Mouse (Mus musculus) liver, postnatal 0 days (tissue): Measurements from ENCODE around the gene Tmem184b. TPM values are rescaled to one million over a fixed set of nuclear protein-coding genes. Genes with fewer than 3 reads are reported as not detected.
A peak's percentile ranks its signal among the peaks of the same experiment; 100 is the strongest.

Experiments used
- ATAC-seq: fragments of 200-750 bp; cut with Nextera tagmentation; 2 replicates; pipeline ENCODE4 v1.8.0; 2017; ENCODE audit warnings: mild to moderate bottlenecking, moderate library complexity
- DNase-seq: peaks from one replicate; pipeline ENCODE4 v3.0.0-alpha.2; 2016
- H3K27ac ChIP-seq: fragments of 300-500 bp; sonication (generic); 2 replicates; pipeline ENCODE4 v1.5.1; 2014; ENCODE audit warnings: antibody characterized with exemption, moderate library complexity, mild to moderate bottlenecking, low read depth
- H3K27me3 ChIP-seq: fragments of 300-500 bp; sonication (generic); 2 replicates; pipeline ENCODE4 v1.6.1; 2014; ENCODE audit warnings: low read length, control low read depth, mixed read lengths; ENCODE audit not compliant: insufficient read depth
- H3K36me3 ChIP-seq: fragments of 300-500 bp; sonication (generic); replicated peaks from 2 replicates; pipeline ENCODE4 v1.6.1; 2014; ENCODE audit warnings: mild to moderate bottlenecking, control low read depth, low read length, moderate library complexity, mixed read lengths; ENCODE audit not compliant: insufficient read depth
- H3K4me1 ChIP-seq: fragments of 300-500 bp; sonication (generic); 2 replicates; pipeline ENCODE4 v1.6.1; 2014; ENCODE audit warnings: antibody characterized with exemption, mild to moderate bottlenecking, control low read depth; ENCODE audit not compliant: insufficient read depth
- H3K4me2 ChIP-seq: fragments of 300-500 bp; sonication (generic); 2 replicates; pipeline ENCODE4 v1.6.1; 2014; ENCODE audit warnings: low read depth, mild to moderate bottlenecking, low read length, moderate library complexity, mixed read lengths
- H3K4me3 ChIP-seq: fragments of 300-500 bp; sonication (generic); 2 replicates; pipeline ENCODE4 v1.5.1; 2014; ENCODE audit warnings: low read depth, low read length
- H3K9ac ChIP-seq: fragments of 300-500 bp; sonication (generic); replicated peaks from 2 replicates; pipeline ENCODE4 v1.6.1; 2014; ENCODE audit warnings: mild to moderate bottlenecking, moderate library complexity
- H3K9me3 ChIP-seq: fragments of 300-500 bp; sonication (generic); 2 replicates; pipeline ENCODE4 v1.6.1; 2016; ENCODE audit warnings: mild to moderate bottlenecking, control low read depth, low read length, mixed read lengths
- CTCF ChIP-seq: sonication (generic); IDR thresholded peaks from 2 replicates; pipeline ENCODE4 v1.5.1; 2016; ENCODE audit warnings: antibody characterized with exemption, low read depth
- EP300 ChIP-seq: IDR thresholded peaks from 2 replicates; pipeline ENCODE4 v1.6.1; 2016; ENCODE audit warnings: antibody characterized with exemption, low read depth, mild to moderate bottlenecking
- WGBS: fragments of 180-500 bp; shearing (Covaris S2); extraction: QIAGEN DNeasy Blood & Tissue Kit; methylation state at CpG from one replicate; pipeline ENCODE4 v1.1.7; 2014; ENCODE audit not compliant: insufficient replicate concordance; 5-methylcytosine and 5-hydroxymethylcytosine counted together
- polyA plus RNA-seq: library from polyadenylated mRNA; unstranded; fragments of >200 nt; fragmentation: Nextera tagmentation; extraction: Ambion mirVana; gene quantifications from 2 replicates; pipeline ENCODE4 v1.2.1, GENCODE M21; 2015

Gene Tmem184b
- polyA plus RNA-seq, 1 experiment from 2014 or later: 8.4 TPM

GRCm38 (mm10) chr15:79380468-79381444, 22.6 kb downstream of the Tmem184b start:
- ATAC-seq (peak; percentile 82), DNase-seq (peak; percentile 91)
- no peak overlapping the region for H3K9ac ChIP-seq
- H3K27me3 ChIP-seq: no peaks in the 10 kb centered on the region
- H3K4me1 ChIP-seq: no peaks in the 10 kb centered on the region
- no peak overlapping the region for H3K4me3 ChIP-seq
- 58% methylated on average over 21 of the region's 23 CpGs for WGBS
- peaks cover 21% of the 10 kb centered on the region for H3K36me3 ChIP-seq
- no peak overlapping the region for H3K27ac ChIP-seq
- H3K9me3 ChIP-seq: no peaks in the 10 kb centered on the region
- TF ChIP-seq CTCF (peak; percentile 93), EP300 (no peak)
- no peak overlapping the region for H3K4me2 ChIP-seq

GRCm38 (mm10) chr15:79379658-79380057, 23.7 kb downstream of the Tmem184b start:
- H3K4me2 ChIP-seq: no peak overlapping the region
- H3K9me3 ChIP-seq: no peaks in the 10 kb centered on the region
- H3K27ac ChIP-seq: no peak overlapping the region
- no peak for TF ChIP-seq EP300
- no peak for TF ChIP-seq CTCF
- H3K27me3 ChIP-seq: no peaks in the 10 kb centered on the region
- DNase-seq (no peak), ATAC-seq (no peak)
- no peak overlapping the region for H3K4me3 ChIP-seq
- H3K9ac ChIP-seq: no peak overlapping the region
- H3K36me3 ChIP-seq: peaks cover 21% of the 10 kb centered on the region
- 82% methylated on average over 7 of the region's 7 CpGs for WGBS
- H3K4me1 ChIP-seq: no peaks in the 10 kb centered on the region

- TF ChIP-seq EP300: no peak
- no peak for TF ChIP-seq CTCF
- Histone ChIP-seq H3K9ac (no peak overlapping the region), H3K27ac (no peak overlapping the region), H3K9me3 (no peaks in the 10 kb centered on the region), H3K4me2 (no peak overlapping the region), H3K36me3 (peaks cover 21% of the 10 kb centered on the region), H3K27me3 (no peaks in the 10 kb centered on the region), H3K4me3 (no peak overlapping the region), H3K4me1 (no peaks in the 10 kb centered on the region)
- DNase-seq (no peak), ATAC-seq (no peak)
- 90% methylated on average over 10 of the region's 10 CpGs for WGBS
Measured at GRCm38 (mm10) chr15:79378608-79379007, 24.8 kb downstream of the Tmem184b start.

DNA sequence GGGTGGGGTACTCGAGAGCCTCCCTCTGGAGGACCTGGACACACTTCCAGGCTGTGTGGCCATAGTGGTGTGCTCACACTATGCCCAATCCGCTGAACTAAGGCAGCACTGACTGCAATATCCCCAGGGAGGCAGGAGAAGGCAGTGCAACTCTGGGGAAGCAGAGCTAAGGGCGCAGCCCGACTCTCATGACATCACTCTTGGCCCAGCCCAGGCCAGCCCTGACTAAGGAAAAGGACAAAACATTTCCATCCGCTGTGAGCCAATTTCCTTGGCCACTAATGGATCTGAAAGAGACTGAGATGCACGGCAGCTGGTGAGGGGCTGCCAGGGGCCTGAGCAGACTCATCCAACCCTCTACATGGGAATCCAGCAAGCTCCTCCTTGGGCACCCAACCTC, 25.7 kb downstream of the Tmem184b start:
- ATAC-seq (no peak; the same call in 1 of the 2 replicates), DNase-seq (no peak)
- peaks cover 23% of the 10 kb centered on the region for H3K36me3 ChIP-seq
- H3K9me3 ChIP-seq: no peaks in the 10 kb centered on the region
- H3K4me2 ChIP-seq: no peak overlapping the region
- TF ChIP-seq CTCF (peak; percentile 31; the same call in 1 of the 2 replicates), EP300 (no peak)
- H3K4me3 ChIP-seq: no peak overlapping the region
- 74% methylated on average over 6 of the region's 6 CpGs for WGBS
- H3K9ac ChIP-seq: no peak overlapping the region
- H3K27me3 ChIP-seq: no peaks in the 10 kb centered on the region
- H3K4me1 ChIP-seq: no peaks in the 10 kb centered on the region
- H3K27ac ChIP-seq: no peak overlapping the region

GRCm38 (mm10) chr15:79374760-79375159, 28.6 kb downstream of the Tmem184b start:
- Histone ChIP-seq H3K9ac (no peak overlapping the region), H3K36me3 (peaks cover 27% of the 10 kb centered on the region)
- DNase-seq: no peak

GRCm38 (mm10) chr15:79370281-79370843, 33.0 kb downstream of the Tmem184b start:
- Histone ChIP-seq H3K4me3 (no peak overlapping the region), H3K4me1 (peaks cover 23% of the 10 kb centered on the region), H3K27me3 (no peaks in the 10 kb centered on the region), H3K9ac (no peak overlapping the region; the same call in 1 of the 2 replicates), H3K4me2 (no peak overlapping the region), H3K27ac (no peak overlapping the region), H3K9me3 (no peaks in the 10 kb centered on the region), H3K36me3 (peaks cover 9% of the 10 kb centered on the region; the same call in 1 of the 2 replicates)
- no peak for DNase-seq
- TF ChIP-seq CTCF (no peak), EP300 (no peak)
- no peak for ATAC-seq
- 70% methylated on average over 7 of the region's 7 CpGs for WGBS

More at GRCm38 (mm10) chr15:79374760-79375159, 28.6 kb downstream of the Tmem184b start:
- no peak overlapping the region for H3K4me2 ChIP-seq
- H3K9me3 ChIP-seq: no peaks in the 10 kb centered on the region
- H3K4me3 ChIP-seq: no peak overlapping the region
- H3K27me3 ChIP-seq: no peaks in the 10 kb centered on the region
- H3K27ac ChIP-seq: no peak overlapping the region
- WGBS: 55% methylated on average over 3 of the region's 3 CpGs
- H3K4me1 ChIP-seq: peaks cover 11% of the 10 kb centered on the region
- TF ChIP-seq CTCF: no peak
- TF ChIP-seq EP300: no peak
- ATAC-seq: no peak
